Comparison of ENCODE assay signal across 15 mouse cellular contexts in genomic region chr12:27417387-27418009, GRCm38 (mm10).
DNase-seq lines count a peak whose midpoint lies in the region; ATAC-seq lines count a peak whose summit lies in the region.
"Had no signal": no experiment of that assay in that cellular context is flagged by ENCODE, and none has a peak within 500 bp of the region (broad histone marks: within the 10 kb centered on the region; RNA-seq: fewer than 3 reads in every experiment).

No protein-coding gene starts in this region.

- peak; percentile 68 for DNase-seq in forebrain, embryonic 14.5 days (ENCODE audit: low spot score)
- DNase-seq in forebrain, embryonic 10.5 days (ENCODE audit: extremely low spot score, low spot score) = no peak
- peak; percentile 35 to 39 for DNase-seq in right cerebral cortex, adult 2 months (ENCODE audit: low spot score in 2 of 2)
- DNase-seq in right cerebral cortex, postnatal 14 days = no peak
- DNase-seq in layer of hippocampus, postnatal 14 days (ENCODE audit: low spot score in 2 of 2) = peak; percentile 41 to 69
- DNase-seq in telencephalon, adult 2 months (ENCODE audit: low read depth, low spot score) = peak; percentile 46
- no peak for DNase-seq in cerebellum, adult 11 months
- DNase-seq: adrenal gland, adult 8-10 months; heart, postnatal 14 days; kidney, adult 2 months; kidney, postnatal 4 days; lung, postnatal 36 days had no signal

- WGBS in forebrain, embryonic 14.5 days = 80% methylated on average over 8 of the region's 8 CpGs
- WGBS in forebrain, embryonic 10.5 days = 93% methylated on average over 8 of the region's 8 CpGs
- WGBS in heart, embryonic 12.5 days = 83% methylated on average over 8 of the region's 8 CpGs

- H3K4me1 ChIP-seq in forebrain, embryonic 14.5 days (ENCODE audit: control insufficient read depth, insufficient read depth, low read length) = no peaks in the 10 kb centered on the region
- H3K4me1 ChIP-seq in forebrain, embryonic 10.5 days = no peaks in the 10 kb centered on the region
- no peaks in the 10 kb centered on the region for H3K4me1 ChIP-seq in heart, embryonic 12.5 days (replicated peaks)
- H3K4me1 ChIP-seq: midbrain, embryonic 15.5 days had no signal

- H3K27me3 ChIP-seq in forebrain, embryonic 14.5 days (replicated peaks; ENCODE audit: control insufficient read depth, insufficient read depth, low read length) = no peaks in the 10 kb centered on the region
- no peaks in the 10 kb centered on the region for H3K27me3 ChIP-seq in forebrain, embryonic 10.5 days (ENCODE audit: poor library complexity, severe bottlenecking)
- no peaks in the 10 kb centered on the region for H3K27me3 ChIP-seq in heart, embryonic 12.5 days (replicated peaks)
- H3K27me3 ChIP-seq: midbrain, embryonic 15.5 days had no signal

- no peak overlapping the region for H3K4me3 ChIP-seq in forebrain, embryonic 14.5 days (ENCODE audit: low read depth, low read length)
- no peak overlapping the region for H3K4me3 ChIP-seq in forebrain, embryonic 10.5 days
- no peak overlapping the region for H3K4me3 ChIP-seq in heart, embryonic 12.5 days
- H3K4me3 ChIP-seq: midbrain, embryonic 15.5 days had no signal

- H3K27ac ChIP-seq in forebrain, embryonic 14.5 days (ENCODE audit: low read depth, low read length) = peak overlapping the region; percentile 33; the same call in 1 of the 2 replicates
- H3K27ac ChIP-seq in forebrain, embryonic 10.5 days = no peak overlapping the region
- H3K27ac ChIP-seq in heart, embryonic 12.5 days (ENCODE audit: poor library complexity, severe bottlenecking) = no peak overlapping the region
- H3K27ac ChIP-seq: hindbrain, postnatal 0 days; midbrain, embryonic 15.5 days had no signal

- H3K4me2 ChIP-seq in forebrain, embryonic 14.5 days (ENCODE audit: low read length) = no peak overlapping the region
- H3K4me2 ChIP-seq in heart, embryonic 12.5 days = no peak overlapping the region
- H3K4me2 ChIP-seq: midbrain, embryonic 15.5 days had no signal

- peak; percentile 78 for ATAC-seq in forebrain, embryonic 14.5 days
- no peak for ATAC-seq in heart, embryonic 12.5 days (ENCODE audit: insufficient number of reproducible peaks, low FRiP score)
- ATAC-seq: hindbrain, postnatal 0 days; midbrain, embryonic 15.5 days had no signal

- no peaks in the 10 kb centered on the region for H3K9me3 ChIP-seq in forebrain, embryonic 14.5 days (replicated peaks; ENCODE audit: control insufficient read depth, low read length)
- H3K9me3 ChIP-seq in forebrain, embryonic 10.5 days = no peaks in the 10 kb centered on the region
- H3K9me3 ChIP-seq in heart, embryonic 12.5 days (replicated peaks) = no peaks in the 10 kb centered on the region
- H3K9me3 ChIP-seq: midbrain, embryonic 15.5 days had no signal

- H3K36me3 ChIP-seq in forebrain, embryonic 14.5 days (ENCODE audit: control insufficient read depth, insufficient read depth, low read length) = no peaks in the 10 kb centered on the region
- H3K36me3 ChIP-seq in forebrain, embryonic 10.5 days (replicated peaks) = no peaks in the 10 kb centered on the region
- no peaks in the 10 kb centered on the region for H3K36me3 ChIP-seq in heart, embryonic 12.5 days
- H3K36me3 ChIP-seq: midbrain, embryonic 15.5 days had no signal

- no peak overlapping the region for H3K9ac ChIP-seq in forebrain, embryonic 14.5 days (ENCODE audit: low read length)
- H3K9ac ChIP-seq in heart, embryonic 12.5 days = no peak overlapping the region
- H3K9ac ChIP-seq: midbrain, embryonic 15.5 days had no signal

Comparison
In these comparisons a context has a peak if more than half of its experiments do, and no peak if none do; other contexts are left out.
1. DNase-seq: peak in forebrain, embryonic 14.5 days (single experiment), right cerebral cortex, adult 2 months (2 of 2), layer of hippocampus, postnatal 14 days (2 of 2) and telencephalon, adult 2 months (single experiment); none in forebrain, embryonic 10.5 days (single experiment), right cerebral cortex, postnatal 14 days (single experiment) and cerebellum, adult 11 months (single experiment).